Mouse (Mus musculus) limb, embryonic 12.5 days (tissue): ENCODE data around the gene Itgb2. TPM values are rescaled to one million over a fixed set of nuclear protein-coding genes. Genes with fewer than 3 reads are reported as not detected.

Experiments used
- ATAC-seq: fragments of 200-750 bp; cut with Nextera tagmentation; 2 replicates; pipeline ENCODE4 v1.8.0; 2017; ENCODE audit warnings: low read depth, moderate TSS enrichment; ENCODE audit not compliant: insufficient number of reproducible peaks, insufficient read depth, low FRiP score, low TSS enrichment
- H3K27ac ChIP-seq: fragments of 300-500 bp; sonication (generic); 2 replicates; pipeline ENCODE4 v1.5.1; 2016; ENCODE audit warnings: mild to moderate bottlenecking, moderate library complexity
- H3K27me3 ChIP-seq: fragments of 300-500 bp; sonication (generic); 2 replicates; pipeline ENCODE4 v1.6.1; 2016; ENCODE audit warnings: mild to moderate bottlenecking, moderate library complexity
- H3K36me3 ChIP-seq: fragments of 300-500 bp; sonication (generic); 2 replicates; pipeline ENCODE4 v1.6.1; 2016; ENCODE audit warnings: mild to moderate bottlenecking, moderate library complexity
- H3K4me1 ChIP-seq: fragments of 300-500 bp; sonication (generic); replicated peaks from 2 replicates; pipeline ENCODE4 v1.6.1; 2016
- H3K4me2 ChIP-seq: fragments of 300-500 bp; sonication (generic); 2 replicates; pipeline ENCODE4 v1.6.1; 2016; ENCODE audit warnings: mild to moderate bottlenecking, moderate library complexity
- H3K4me3 ChIP-seq: fragments of 300-500 bp; sonication (generic); replicated peaks from 2 replicates; pipeline ENCODE4 v1.5.1; 2016; ENCODE audit warnings: mild to moderate bottlenecking
- H3K9ac ChIP-seq: fragments of 300-500 bp; sonication (generic); replicated peaks from 2 replicates; pipeline ENCODE4 v1.6.1; 2016; ENCODE audit warnings: mild to moderate bottlenecking, moderate library complexity
- H3K9me3 ChIP-seq: fragments of 300-500 bp; sonication (generic); 2 replicates; pipeline ENCODE4 v1.6.1; 2016; ENCODE audit warnings: mild to moderate bottlenecking, moderate library complexity
- WGBS: fragments of 180-500 bp; shearing (Covaris S2); methylation state at CpG from one replicate; pipeline ENCODE4 v1.1.7; 2016; 5-methylcytosine and 5-hydroxymethylcytosine counted together
- polyA plus RNA-seq: library from polyadenylated mRNA; unstranded; fragments of >200 nt; fragmentation: Nextera tagmentation; extraction: Ambion mirVana; gene quantifications from 2 replicates; pipeline ENCODE4 v1.2.1, GENCODE M21; 2016

The Itgb2 gene
- polyA plus RNA-seq, 1 experiment from 2014 or later = 0.98 TPM

DNA sequence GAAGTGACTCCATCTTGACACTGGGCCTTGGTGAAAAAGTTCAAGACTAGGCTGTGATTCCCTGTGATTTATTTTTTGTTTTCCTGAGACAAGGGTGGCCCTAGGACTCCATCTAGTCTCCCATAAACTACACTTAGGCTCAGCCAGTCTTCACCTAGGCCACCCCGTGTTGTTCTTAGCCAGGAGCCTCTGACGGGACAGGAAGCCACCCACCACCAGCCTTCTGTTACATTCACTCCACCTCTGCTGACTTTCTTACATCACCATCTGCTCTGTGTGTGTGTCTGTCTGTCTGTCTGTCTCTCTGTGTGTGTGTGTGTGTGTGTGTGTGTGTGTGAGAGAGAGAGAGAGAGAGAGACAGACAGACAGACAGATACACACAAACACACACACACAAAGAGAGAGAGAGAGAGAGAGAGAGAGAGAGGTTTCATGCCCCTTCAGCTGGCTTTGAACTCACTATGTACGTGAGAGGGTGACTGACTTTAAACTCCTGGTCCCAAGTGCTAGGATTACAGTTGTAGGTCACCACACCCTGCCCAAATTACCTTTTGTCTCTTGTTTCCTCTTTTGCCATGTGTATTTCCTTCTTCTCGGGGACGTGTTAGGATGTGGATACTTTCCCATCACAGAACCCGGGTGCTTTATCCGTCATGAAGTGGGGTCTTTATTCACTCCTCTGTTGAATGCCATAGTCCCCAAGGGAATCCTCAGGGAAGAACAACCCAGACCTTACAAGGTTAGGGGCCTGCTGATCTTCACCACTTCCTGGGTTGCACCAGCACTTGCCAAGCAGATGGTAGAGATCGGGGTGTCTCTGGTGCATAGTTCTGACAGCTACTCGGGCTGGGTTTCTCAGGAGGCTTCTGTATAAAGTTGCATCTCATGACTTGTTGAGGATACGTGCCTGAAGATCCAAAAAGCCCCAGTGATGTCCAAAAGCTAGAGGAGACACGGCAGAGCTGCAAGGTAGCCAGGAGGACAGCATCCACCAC is 7.5 kb downstream of the Itgb2 start:
- no peak for ATAC-seq
- H3K4me1 ChIP-seq = no peaks in the 10 kb centered on the region
- 82% methylated on average over 11 of the region's 11 CpGs for WGBS
- H3K27me3 ChIP-seq = no peaks in the 10 kb centered on the region
- no peaks in the 10 kb centered on the region for H3K36me3 ChIP-seq
- no peaks in the 10 kb centered on the region for H3K9me3 ChIP-seq
- H3K9ac ChIP-seq = no peak overlapping the region
- H3K4me3 ChIP-seq = no peak overlapping the region
- H3K4me2 ChIP-seq = no peak overlapping the region
- H3K27ac ChIP-seq = no peak overlapping the region

DNA sequence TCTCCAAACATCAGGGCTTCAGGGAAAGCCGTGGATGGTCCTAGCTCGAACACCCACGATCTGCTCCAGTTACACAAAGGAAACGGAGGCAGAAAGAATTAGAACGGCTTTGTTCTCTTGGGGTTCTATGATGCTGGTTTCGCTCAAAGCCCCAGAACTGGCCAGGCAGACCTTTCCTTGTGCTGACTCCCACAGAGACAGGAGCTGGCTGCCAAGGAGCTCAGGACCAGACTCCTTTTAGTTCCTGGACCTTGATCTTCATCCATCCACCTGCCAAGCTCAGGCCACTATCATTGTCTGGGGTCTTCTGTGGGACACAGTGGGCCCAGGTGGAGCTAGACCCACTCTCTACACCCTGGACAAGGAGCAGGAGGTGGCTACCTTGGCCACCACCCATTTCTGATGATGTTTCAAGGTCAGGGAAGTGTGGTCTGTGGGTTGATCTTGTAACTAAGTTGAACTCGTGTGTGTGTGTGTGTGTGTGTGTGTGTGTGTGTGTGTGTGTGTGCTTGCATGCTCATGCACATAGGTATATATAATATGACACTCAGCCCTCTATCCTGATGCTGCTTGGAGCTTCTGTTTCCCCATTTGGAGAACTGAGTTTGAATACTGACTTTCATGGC is 9.4 kb downstream of the Itgb2 start:
- Histone ChIP-seq H3K4me3 (no peak overlapping the region), H3K36me3 (no peaks in the 10 kb centered on the region), H3K27me3 (no peaks in the 10 kb centered on the region), H3K9ac (no peak overlapping the region), H3K9me3 (no peaks in the 10 kb centered on the region), H3K27ac (no peak overlapping the region), H3K4me1 (no peaks in the 10 kb centered on the region), H3K4me2 (no peak overlapping the region)
- WGBS = 86% methylated on average over 7 of the region's 7 CpGs
- no peak for ATAC-seq

DNA sequence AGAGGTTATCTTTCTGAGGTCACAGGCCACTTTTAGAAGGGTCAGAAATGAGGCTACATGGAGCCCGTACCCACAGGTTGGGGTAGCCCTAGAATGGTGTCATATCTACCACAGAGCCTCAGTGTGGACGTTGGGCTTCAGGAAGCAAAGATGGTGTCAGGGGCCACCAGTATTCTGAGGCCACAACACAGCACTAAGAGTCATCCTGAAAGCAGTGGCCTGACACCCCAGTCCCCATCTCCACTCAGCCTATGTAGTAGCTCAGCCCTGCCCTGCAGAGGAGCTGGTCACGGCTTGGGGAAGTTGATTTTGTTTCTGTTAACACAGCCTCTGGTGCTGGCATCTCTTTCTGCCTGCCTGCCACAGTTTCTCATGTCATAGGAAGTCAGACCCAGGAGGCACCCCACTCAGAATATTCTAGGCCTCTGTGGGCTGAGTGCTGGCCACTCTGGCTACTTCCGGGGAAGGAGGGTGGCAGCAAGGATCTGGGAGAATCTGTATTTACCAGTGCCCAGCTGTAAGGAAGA is 10.6 kb downstream of the Itgb2 start:
- ATAC-seq = no peak
- no peaks in the 10 kb centered on the region for H3K9me3 ChIP-seq
- H3K4me2 ChIP-seq = no peak overlapping the region
- H3K4me1 ChIP-seq = no peaks in the 10 kb centered on the region
- no peaks in the 10 kb centered on the region for H3K36me3 ChIP-seq
- no peak overlapping the region for H3K27ac ChIP-seq
- no peaks in the 10 kb centered on the region for H3K27me3 ChIP-seq
- H3K9ac ChIP-seq = no peak overlapping the region
- H3K4me3 ChIP-seq = no peak overlapping the region
- 79% methylated on average over 4 of the region's 4 CpGs for WGBS

DNA sequence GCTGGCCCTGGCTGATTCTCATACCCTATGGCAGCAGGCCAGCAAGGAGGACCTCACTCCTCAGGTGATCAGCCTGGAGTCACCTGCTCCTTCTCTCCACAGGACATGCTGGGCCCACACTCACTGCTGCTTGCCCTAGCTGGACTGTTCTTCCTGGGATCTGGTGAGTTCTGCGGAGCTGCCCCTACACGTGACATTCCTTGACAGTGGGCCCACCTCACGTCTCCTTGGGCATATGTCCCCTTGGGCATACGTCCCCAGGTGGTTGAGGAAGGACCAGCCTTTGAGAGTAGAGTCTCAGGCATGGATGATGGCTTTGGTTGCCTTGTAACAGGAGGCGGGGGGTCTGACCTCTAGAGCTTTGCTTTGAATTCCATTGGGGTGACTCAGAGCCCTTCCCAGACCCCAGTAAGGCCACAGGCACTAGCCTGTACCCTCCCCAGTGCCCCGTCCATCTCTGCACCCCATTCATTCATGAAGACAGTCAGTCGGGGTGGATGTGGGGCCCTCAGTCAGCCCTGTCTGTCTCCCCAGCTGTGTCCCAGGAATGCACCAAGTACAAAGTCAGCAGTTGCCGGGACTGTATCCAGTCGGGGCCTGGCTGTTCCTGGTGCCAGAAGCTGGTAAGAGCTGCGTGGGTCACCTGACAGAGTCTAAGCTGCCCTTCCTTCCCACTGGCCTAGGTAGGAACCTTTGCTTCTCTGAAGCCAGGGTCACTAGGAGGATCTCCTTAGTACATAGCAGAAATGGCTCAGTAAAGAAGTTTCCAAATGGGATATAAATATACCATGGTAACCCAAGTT is 12.0 kb downstream of the Itgb2 start:
- no peak overlapping the region for H3K9ac ChIP-seq
- no peaks in the 10 kb centered on the region for H3K27me3 ChIP-seq
- H3K4me2 ChIP-seq = no peak overlapping the region
- no peaks in the 10 kb centered on the region for H3K36me3 ChIP-seq
- no peak for ATAC-seq
- H3K4me3 ChIP-seq = no peak overlapping the region
- H3K9me3 ChIP-seq = no peaks in the 10 kb centered on the region
- no peak overlapping the region for H3K27ac ChIP-seq
- WGBS = 81% methylated on average over 10 of the region's 10 CpGs
- H3K4me1 ChIP-seq = no peaks in the 10 kb centered on the region

GRCm38 (mm10) chr10:77543226-77543625 is 13.2 kb downstream of the Itgb2 start:
- 39% methylated on average over 7 of the region's 7 CpGs for WGBS
- no peaks in the 10 kb centered on the region for H3K9me3 ChIP-seq
- ATAC-seq = no peak
- H3K36me3 ChIP-seq = no peaks in the 10 kb centered on the region
- H3K9ac ChIP-seq = no peak overlapping the region
- no peak overlapping the region for H3K4me2 ChIP-seq
- H3K4me3 ChIP-seq = no peak overlapping the region
- H3K4me1 ChIP-seq = no peaks in the 10 kb centered on the region
- no peaks in the 10 kb centered on the region for H3K27me3 ChIP-seq
- no peak overlapping the region for H3K27ac ChIP-seq

GRCm38 (mm10) chr10:77544916-77545315 is 14.9 kb downstream of the Itgb2 start:
- Histone ChIP-seq H3K9ac (no peak overlapping the region), H3K4me1 (no peaks in the 10 kb centered on the region), H3K27ac (no peak overlapping the region), H3K4me2 (no peak overlapping the region), H3K9me3 (no peaks in the 10 kb centered on the region), H3K4me3 (no peak overlapping the region), H3K27me3 (no peaks in the 10 kb centered on the region), H3K36me3 (no peaks in the 10 kb centered on the region)
- ATAC-seq = no peak
- WGBS = 81% methylated on average over 5 of the region's 5 CpGs

DNA sequence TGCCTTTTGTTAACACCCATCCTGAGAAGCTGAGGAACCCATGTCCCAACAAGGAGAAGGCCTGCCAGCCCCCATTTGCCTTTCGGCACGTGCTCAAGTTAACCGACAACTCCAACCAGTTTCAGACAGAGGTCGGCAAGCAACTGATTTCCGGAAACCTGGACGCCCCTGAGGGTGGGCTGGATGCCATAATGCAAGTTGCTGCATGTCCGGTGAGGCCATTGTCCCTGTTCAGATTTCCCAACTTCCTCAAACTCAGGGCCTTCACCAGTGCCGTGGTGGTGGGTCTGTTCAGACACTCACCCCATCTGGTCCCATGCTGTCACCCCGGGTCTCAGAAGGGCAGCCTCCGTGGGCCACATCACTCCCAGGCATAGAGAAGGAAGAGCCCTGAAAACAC is 18.5 kb downstream of the Itgb2 start:
- Histone ChIP-seq H3K4me3 (no peak overlapping the region), H3K36me3 (no peaks in the 10 kb centered on the region), H3K9ac (no peak overlapping the region), H3K27me3 (no peaks in the 10 kb centered on the region), H3K4me2 (no peak overlapping the region), H3K27ac (no peak overlapping the region), H3K4me1 (no peaks in the 10 kb centered on the region), H3K9me3 (no peaks in the 10 kb centered on the region)
- WGBS = 77% methylated on average over 10 of the region's 10 CpGs
- ATAC-seq = no peak

DNA sequence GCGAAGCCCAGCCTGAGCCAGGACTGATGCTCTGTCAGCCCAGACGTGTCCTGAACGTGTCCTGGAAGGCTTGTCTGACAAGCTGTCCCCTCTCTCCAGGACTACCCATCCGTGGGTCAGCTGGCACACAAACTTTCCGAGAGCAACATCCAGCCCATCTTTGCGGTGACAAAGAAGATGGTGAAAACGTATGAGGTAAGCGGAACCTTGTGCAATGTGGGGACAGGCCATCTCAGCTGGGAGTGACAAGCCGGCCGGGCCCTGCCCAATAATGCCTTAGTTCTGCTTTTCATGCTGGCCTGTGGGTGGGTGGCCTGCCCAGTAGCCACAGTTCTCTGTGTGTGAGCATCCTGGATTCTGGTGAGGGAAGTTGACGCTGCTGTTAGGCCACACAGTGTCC is 20.8 kb downstream of the Itgb2 start:
- 77% methylated on average over 11 of the region's 11 CpGs for WGBS
- H3K4me1 ChIP-seq = no peaks in the 10 kb centered on the region
- no peaks in the 10 kb centered on the region for H3K9me3 ChIP-seq
- no peaks in the 10 kb centered on the region for H3K36me3 ChIP-seq
- H3K4me2 ChIP-seq = no peak overlapping the region
- no peaks in the 10 kb centered on the region for H3K27me3 ChIP-seq
- no peak overlapping the region for H3K4me3 ChIP-seq
- no peak for ATAC-seq
- no peak overlapping the region for H3K9ac ChIP-seq
- no peak overlapping the region for H3K27ac ChIP-seq

DNA sequence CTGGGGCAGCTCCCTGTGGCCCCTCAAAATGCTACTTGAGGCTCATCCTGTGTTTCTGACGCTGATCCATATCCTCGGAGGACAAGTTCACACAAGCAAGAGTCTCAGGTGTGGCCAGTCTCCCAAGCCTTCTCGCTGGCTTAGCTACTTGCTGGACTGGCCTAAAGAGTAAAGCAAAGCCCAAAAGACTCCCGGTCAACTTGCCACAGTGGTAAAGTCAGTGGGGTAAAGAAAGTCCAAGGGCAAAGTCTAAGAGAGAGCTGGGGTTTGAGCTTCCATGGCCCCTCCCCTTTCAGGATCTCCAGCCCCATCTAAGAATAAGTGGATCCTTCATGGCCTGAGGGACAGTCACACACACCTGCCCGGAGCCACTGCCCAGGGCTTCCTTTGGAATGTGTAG is 22.1 kb downstream of the Itgb2 start:
- no peak for ATAC-seq
- Histone ChIP-seq H3K9ac (no peak overlapping the region), H3K4me2 (no peak overlapping the region), H3K9me3 (no peaks in the 10 kb centered on the region), H3K27ac (no peak overlapping the region), H3K4me1 (no peaks in the 10 kb centered on the region), H3K36me3 (no peaks in the 10 kb centered on the region), H3K4me3 (no peak overlapping the region), H3K27me3 (no peaks in the 10 kb centered on the region)
- WGBS = 85% methylated on average over 5 of the region's 5 CpGs

DNA sequence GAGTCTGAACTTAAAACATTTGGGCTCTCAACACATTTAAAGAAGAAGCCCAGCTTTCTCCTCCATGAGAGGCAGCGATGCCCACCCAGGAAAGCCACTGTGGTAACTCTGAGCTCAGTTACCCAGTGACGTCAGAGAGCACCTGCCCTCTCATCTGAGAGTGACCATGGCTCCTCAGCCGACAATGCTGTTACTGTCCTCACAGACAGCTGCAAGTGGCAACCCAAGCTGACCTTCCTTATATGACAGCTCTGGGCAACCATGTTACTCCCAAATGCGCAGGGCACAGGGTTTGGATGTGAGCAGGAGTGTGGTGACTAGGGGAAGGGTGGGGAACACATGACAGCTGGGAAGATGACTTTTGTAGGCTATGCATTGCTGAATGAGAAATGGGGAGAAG is 23.2 kb downstream of the Itgb2 start:
- Histone ChIP-seq H3K36me3 (no peaks in the 10 kb centered on the region), H3K9me3 (no peaks in the 10 kb centered on the region), H3K27me3 (no peaks in the 10 kb centered on the region), H3K27ac (no peak overlapping the region), H3K4me3 (no peak overlapping the region), H3K4me2 (no peak overlapping the region), H3K9ac (no peak overlapping the region), H3K4me1 (no peaks in the 10 kb centered on the region)
- ATAC-seq = no peak
- WGBS = 75% methylated on average over 4 of the region's 4 CpGs

DNA sequence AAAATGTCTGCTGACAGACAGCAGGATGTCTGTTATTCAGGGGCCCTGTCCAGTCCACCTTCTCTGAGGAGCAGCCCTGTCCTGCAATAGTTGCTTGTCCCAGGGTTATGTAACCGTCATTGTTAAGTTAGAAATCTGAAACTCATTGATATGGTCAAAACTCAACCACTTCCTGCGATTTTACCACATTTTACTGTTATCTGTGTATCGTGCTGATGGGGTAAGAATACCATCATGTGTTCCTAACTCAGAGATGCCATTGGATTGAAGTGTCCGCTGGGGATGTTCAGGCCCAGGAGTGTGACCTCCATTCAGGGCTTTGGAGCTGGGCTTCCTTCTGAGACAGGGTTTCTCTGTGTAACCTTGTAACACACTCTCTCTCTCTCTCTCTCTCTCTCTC is 24.9 kb downstream of the Itgb2 start:
- 86% methylated on average over 4 of the region's 4 CpGs for WGBS
- H3K27me3 ChIP-seq = no peaks in the 10 kb centered on the region
- H3K27ac ChIP-seq = no peak overlapping the region
- no peaks in the 10 kb centered on the region for H3K9me3 ChIP-seq
- H3K4me1 ChIP-seq = no peaks in the 10 kb centered on the region
- H3K4me3 ChIP-seq = no peak overlapping the region
- no peaks in the 10 kb centered on the region for H3K36me3 ChIP-seq
- ATAC-seq = no peak
- H3K4me2 ChIP-seq = no peak overlapping the region
- no peak overlapping the region for H3K9ac ChIP-seq
